Mouse (Mus musculus): ENCODE data around the gene Mfng.

Mfng gene

GRCm38 (mm10) chr15:78716936-78717335 is 56.3 kb downstream of the Mfng start:
- DNase-seq (ENCODE audit: low spot score in 2 of 2), result no peak

DNA sequence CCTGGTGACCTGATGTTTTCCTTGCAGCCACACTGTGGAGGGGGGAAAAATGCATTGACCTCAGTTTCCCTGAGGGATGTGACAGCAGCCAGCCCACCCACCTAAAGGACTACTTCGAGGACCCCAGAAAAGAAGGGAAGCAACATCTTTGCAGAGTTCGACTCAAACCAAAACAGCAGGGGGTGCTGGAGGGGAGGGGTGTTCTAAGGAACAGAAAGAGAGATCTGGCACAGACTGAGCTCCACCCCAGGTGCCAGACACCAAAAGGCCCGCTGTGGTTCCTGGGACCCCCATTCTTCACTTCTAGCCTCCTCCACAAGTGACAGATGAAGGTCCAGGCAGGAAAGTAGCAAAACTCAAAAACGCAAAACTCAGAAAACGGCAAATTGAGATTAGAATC is 57.4 kb downstream of the Mfng start:
- DNase-seq (ENCODE audit: low spot score in 2 of 2), result no peak

DNA sequence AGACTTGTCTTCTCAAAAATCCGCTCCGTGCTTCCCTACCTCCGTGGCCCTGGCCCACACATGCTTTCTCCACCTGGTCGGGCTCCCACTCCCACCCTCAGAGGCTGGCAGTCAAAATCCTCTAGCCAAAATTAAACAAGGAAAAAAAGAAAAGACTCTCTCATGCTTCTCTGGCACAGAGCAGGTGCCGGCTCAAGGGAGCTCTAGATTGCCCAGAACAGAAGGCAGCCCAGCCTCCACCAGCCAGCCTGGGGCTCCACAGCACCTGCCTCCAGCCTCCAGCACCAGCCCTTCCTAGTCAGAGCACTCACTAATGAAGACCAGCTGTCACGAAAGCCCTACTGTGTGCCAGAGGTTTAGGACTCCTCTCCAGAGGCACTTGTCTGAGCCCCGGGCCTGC is 59.5 kb downstream of the Mfng start:
- DNase-seq (ENCODE audit: low spot score in 2 of 2), result no peak

DNA sequence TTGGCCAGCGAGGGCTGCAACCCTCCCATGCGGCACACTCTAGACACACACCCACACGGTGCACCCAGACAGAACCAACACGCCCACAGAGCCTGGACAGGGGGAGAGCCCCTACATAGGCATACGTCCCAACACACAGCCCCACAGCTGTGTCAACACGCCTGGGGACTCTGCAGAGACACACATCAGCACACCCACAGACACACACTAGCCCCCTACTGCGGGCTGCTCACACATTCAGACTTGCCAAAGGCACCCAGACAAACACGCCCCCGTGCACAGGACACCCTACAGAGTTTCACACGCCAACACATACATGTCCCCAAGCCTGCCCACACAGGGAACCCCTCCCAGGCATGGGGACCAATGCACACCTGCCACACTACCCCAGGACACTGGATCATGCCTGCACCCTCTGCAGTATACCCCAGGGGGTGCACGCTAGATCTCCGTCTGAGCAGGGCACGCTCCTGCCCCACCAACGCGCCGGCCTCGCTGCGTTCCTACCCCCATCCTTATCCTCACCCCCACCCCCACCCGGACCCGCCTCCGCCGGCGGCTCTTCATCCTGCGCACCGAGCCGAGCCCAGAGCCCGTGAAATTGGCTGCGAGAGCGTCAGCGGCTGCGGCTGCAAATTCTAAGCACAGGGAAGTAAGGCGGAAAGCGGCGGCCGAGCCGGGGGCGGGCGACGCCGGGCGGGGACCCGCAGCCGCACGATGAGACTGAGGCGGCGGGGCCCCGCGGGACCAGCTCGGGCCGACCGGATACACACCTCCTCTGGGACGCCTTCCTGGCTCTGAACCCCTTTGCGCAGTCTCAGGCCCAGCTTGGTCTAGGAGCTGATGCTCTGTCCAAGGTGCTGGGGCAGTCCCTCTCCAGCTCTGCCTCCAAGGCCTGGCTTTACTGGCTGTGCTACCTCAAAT is 60.7 kb downstream of the Mfng start:
- no peak for DNase-seq (ENCODE audit: low spot score in 2 of 2)

GRCm38 (mm10) chr15:78711935-78712334 is 61.3 kb downstream of the Mfng start:
- DNase-seq (ENCODE audit: low spot score in 2 of 2), result no peak

DNA sequence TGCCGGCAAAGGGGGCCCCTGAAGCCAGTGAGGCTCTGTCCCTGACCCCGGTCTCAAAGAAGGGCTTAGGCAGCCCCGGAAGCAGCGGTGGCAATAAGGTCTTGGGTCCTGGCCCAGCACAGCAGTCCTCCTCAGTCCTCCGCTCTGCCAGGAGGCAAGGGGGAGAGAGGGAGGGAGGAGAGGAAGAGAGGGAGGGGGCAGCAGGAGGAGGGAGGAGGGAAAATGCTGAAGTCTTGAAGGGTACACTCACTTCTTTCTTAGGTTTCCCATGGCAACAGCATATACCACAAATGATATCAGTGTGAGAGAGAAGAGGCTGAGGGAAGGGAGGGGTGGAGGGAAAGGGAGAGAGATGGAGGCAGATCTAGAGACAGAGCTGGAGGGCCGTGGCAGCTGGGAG is 62.6 kb downstream of the Mfng start:
- DNase-seq (ENCODE audit: low spot score in 2 of 2), result no peak

- DNase-seq (ENCODE audit: low spot score in 2 of 2), result no peak
Measured at GRCm38 (mm10) chr15:78709767-78710166, 63.5 kb downstream of the Mfng start.

GRCm38 (mm10) chr15:78706630-78707029 is 66.6 kb downstream of the Mfng start:
- DNase-seq (ENCODE audit: low spot score in 2 of 2), result no peak

Measured in heart, adult 9 months (tissue).